In the genomic region with DNA sequence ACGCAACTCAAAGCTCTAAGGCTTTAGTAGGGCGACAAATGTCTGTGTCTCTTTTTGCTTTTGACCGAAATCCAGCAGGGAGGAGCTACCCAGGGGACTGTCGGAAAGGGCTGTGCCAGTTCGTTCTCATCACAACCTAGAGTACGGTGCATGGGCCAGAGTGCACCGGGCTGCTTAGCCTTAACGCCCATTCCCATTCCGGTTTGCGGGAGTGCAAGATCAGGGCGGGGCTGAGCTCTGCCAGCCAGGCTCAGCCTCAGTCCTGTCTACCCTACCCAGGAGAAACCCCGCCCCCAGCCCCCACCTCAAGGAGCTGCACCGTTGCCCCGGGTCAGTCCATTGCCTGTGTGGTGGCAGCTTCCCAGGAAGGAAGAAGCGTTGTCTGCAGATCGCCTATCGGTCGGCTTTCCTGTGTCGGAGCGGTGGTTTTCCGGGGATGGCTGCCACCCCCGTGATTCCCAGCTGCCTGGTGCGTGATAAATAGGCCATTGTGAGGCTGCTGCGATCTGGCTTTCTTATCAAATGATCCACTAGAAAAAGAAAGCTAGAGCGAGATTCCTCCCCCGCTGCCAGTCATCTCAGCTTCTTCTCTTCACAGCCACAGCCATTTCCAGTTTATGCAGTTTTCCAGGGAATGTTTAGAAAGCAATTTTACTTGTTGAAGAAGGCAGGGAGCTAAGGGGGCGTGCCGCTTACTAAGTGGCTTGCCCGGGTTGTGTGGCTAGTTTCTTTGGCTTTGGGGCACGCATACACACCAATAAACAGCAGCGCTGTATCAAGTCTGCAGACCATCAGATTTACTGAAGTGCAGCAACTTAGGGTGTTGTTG, we compare ENCODE assay signal across 8 mouse cellular contexts.
DNase-seq lines count a peak whose midpoint lies in the region; ATAC-seq and TF ChIP-seq lines count a peak whose summit lies in the region.

No protein-coding gene starts in this region.

- TF ChIP-seq EP300 in ES-Bruce4 (IDR thresholded peaks at IDR 0.05; ENCODE audit: insufficient read depth, low read depth, low read length) = no peak
- no peak for TF ChIP-seq EP300 in heart, postnatal 0 days (IDR thresholded peaks at IDR 0.05; ENCODE audit: low read depth)

- H3K9ac ChIP-seq in ES-Bruce4 (ENCODE audit: low read depth, poor library complexity, severe bottlenecking) = no peak overlapping the region
- H3K9ac ChIP-seq in heart, postnatal 0 days (replicated peaks; ENCODE audit: low read depth, low read length) = peak overlapping the region; percentile 59
- 0 out of 2 replicates have a peak overlapping the region, but pooled peaks have one; percentile 7 for H3K9ac ChIP-seq in liver, embryonic 15.5 days

- DNase-seq in c-Kit-positive CD71-positive TER-119-negative erythroid progenitor cells, embryonic 14.5 days (ENCODE audit: low read depth) = peak; percentile 5
- peak; percentile 67 for DNase-seq in forebrain, embryonic 10.5 days (ENCODE audit: extremely low spot score, low spot score)
- DNase-seq in heart, postnatal 0 days (ENCODE audit: low spot score) = peak; percentile 45
- peak; percentile 86 to 92 for DNase-seq in kidney, postnatal 25 days
- peak; percentile 82 for DNase-seq in neural tube, embryonic 10.5 days (ENCODE audit: extremely low spot score, low spot score)
- peak; percentile 87 for DNase-seq in testis, postnatal 10 days (ENCODE audit: low spot score)

- WGBS in forebrain, embryonic 10.5 days = 3% methylated on average over 31 of the region's 31 CpGs
- WGBS in heart, postnatal 0 days = 4% methylated on average over 31 of the region's 31 CpGs
- 4% methylated on average over 31 of the region's 31 CpGs for WGBS in liver, embryonic 15.5 days (ENCODE audit: insufficient replicate concordance)

- H3K27ac ChIP-seq in ES-Bruce4 (ENCODE audit: insufficient read depth, low read length) = no peak overlapping the region
- peak overlapping the region; percentile 75 for H3K27ac ChIP-seq in forebrain, embryonic 10.5 days
- H3K27ac ChIP-seq in heart, postnatal 0 days (ENCODE audit: low read depth) = peak overlapping the region; percentile 76
- H3K27ac ChIP-seq in liver, embryonic 15.5 days (replicated peaks) = no peak overlapping the region

- TF ChIP-seq POLR2A in ES-Bruce4 (IDR thresholded peaks at IDR 0.05; ENCODE audit: insufficient read depth, low read length) = no peak

- H3K36me3 ChIP-seq in ES-Bruce4 (ENCODE audit: control insufficient read depth, insufficient read depth, low read length, poor library complexity, severe bottlenecking) = no peaks in the 10 kb centered on the region
- H3K36me3 ChIP-seq in forebrain, embryonic 10.5 days (replicated peaks) = no peaks in the 10 kb centered on the region
- H3K36me3 ChIP-seq in heart, postnatal 0 days (replicated peaks; ENCODE audit: control insufficient read depth, insufficient read depth, low read length) = no peaks in the 10 kb centered on the region
- no peaks in the 10 kb centered on the region for H3K36me3 ChIP-seq in liver, embryonic 15.5 days (replicated peaks)

- no peak for TF ChIP-seq CTCF in ES-Bruce4 (IDR thresholded peaks at IDR 0.05; ENCODE audit: low read depth, low read length)
- no peak for TF ChIP-seq CTCF in heart, postnatal 0 days (IDR thresholded peaks at IDR 0.05; ENCODE audit: low read depth)

- peak; percentile 86 for ATAC-seq in heart, postnatal 0 days (ENCODE audit: insufficient read depth, low read depth)
- ATAC-seq in liver, embryonic 15.5 days (ENCODE audit: insufficient read depth) = peak; percentile 62

- H3K27me3 ChIP-seq in ES-Bruce4 (ENCODE audit: control insufficient read depth, insufficient read depth, low read length, poor library complexity, severe bottlenecking) = no peaks in the 10 kb centered on the region
- peaks cover 12% of the 10 kb centered on the region for H3K27me3 ChIP-seq in forebrain, embryonic 10.5 days (ENCODE audit: poor library complexity, severe bottlenecking)
- no peaks in the 10 kb centered on the region for H3K27me3 ChIP-seq in heart, postnatal 0 days (ENCODE audit: control insufficient read depth, insufficient read depth, low read length)
- H3K27me3 ChIP-seq in liver, embryonic 15.5 days = peaks cover 89% of the 10 kb centered on the region

- H3K4me2 ChIP-seq in heart, postnatal 0 days (ENCODE audit: low read depth, low read length) = peak overlapping the region; percentile 97
- peak overlapping the region; percentile 71 for H3K4me2 ChIP-seq in liver, embryonic 15.5 days

- H3K4me3 ChIP-seq in ES-Bruce4 (ENCODE audit: low read depth, low read length) = peak overlapping the region; percentile 28
- peak overlapping the region; percentile 60 for H3K4me3 ChIP-seq in forebrain, embryonic 10.5 days
- peak overlapping the region; percentile 61 for H3K4me3 ChIP-seq in heart, postnatal 0 days (ENCODE audit: low read depth, low read length)
- H3K4me3 ChIP-seq in liver, embryonic 15.5 days (replicated peaks) = peak overlapping the region; percentile 49

- peaks cover 2% of the 10 kb centered on the region for H3K4me1 ChIP-seq in ES-Bruce4 (ENCODE audit: control insufficient read depth, insufficient read depth, low read length)
- H3K4me1 ChIP-seq in forebrain, embryonic 10.5 days = peaks cover 25% of the 10 kb centered on the region
- H3K4me1 ChIP-seq in heart, postnatal 0 days (ENCODE audit: control insufficient read depth, insufficient read depth) = peaks cover 26% of the 10 kb centered on the region; the same call in 1 of the 2 replicates
- peaks cover 15% of the 10 kb centered on the region for H3K4me1 ChIP-seq in liver, embryonic 15.5 days (replicated peaks)

- H3K9me3 ChIP-seq in ES-Bruce4 (replicated peaks; ENCODE audit: control insufficient read depth, insufficient read depth, low read length, poor library complexity, severe bottlenecking) = no peaks in the 10 kb centered on the region
- no peaks in the 10 kb centered on the region for H3K9me3 ChIP-seq in forebrain, embryonic 10.5 days
- H3K9me3 ChIP-seq in heart, postnatal 0 days (replicated peaks; ENCODE audit: control insufficient read depth, low read length) = no peaks in the 10 kb centered on the region
- no peaks in the 10 kb centered on the region for H3K9me3 ChIP-seq in liver, embryonic 15.5 days (replicated peaks)

Comparison
In these comparisons a context has a peak if more than half of its experiments do, and no peak if none do; other contexts are left out.
1. H3K27ac ChIP-seq: peak in forebrain, embryonic 10.5 days (single experiment) and heart, postnatal 0 days (single experiment); none in ES-Bruce4 (single experiment) and liver, embryonic 15.5 days (single experiment).
2. DNase-seq: peak in every context shown above with its lines; median percentile 89 in kidney, postnatal 25 days; 87 in testis, postnatal 10 days; 82 in neural tube, embryonic 10.5 days; 67 in forebrain, embryonic 10.5 days; 45 in heart, postnatal 0 days; 5 in c-Kit-positive CD71-positive TER-119-negative erythroid progenitor cells, embryonic 14.5 days.
3. Peak in every context shown above with its lines, with median percentiles within 50 percentile points of each other: H3K4me3 ChIP-seq.